Mouse (Mus musculus) mature B cell (primary cell): ENCODE results near the gene Gxylt2.

Source experiments
- in situ Hi-C: fragments of 300-500 bp; cut with MboI; formaldehyde crosslinking; loops from 2 replicates; pipeline ENCODE4 v1.14.3; 2019

The Gxylt2 gene

DNA sequence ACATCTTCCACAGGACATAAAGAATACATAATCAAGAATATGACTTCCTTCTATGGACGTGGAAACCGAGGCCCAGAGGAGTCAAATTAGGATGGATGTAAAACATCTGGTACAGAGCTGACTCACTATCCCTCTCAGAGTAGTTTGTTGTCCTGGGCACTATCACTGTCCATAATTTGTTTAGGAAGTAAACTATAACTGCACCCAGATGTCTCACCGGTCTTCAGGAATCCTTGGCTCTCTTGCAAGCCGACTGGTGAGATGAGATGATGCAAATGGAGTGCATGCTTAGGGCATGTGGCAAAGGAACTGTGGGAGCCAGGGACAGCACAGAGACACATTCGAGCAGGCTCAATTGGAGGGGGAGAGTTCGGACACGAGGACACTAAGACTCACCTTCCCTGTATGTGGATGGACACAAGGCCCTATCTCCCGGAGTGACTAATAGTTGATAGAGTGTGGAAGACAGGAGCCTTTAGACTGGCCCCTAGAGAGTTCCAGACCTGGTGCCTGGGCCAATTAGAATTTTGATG is 10.8 kb downstream of the Gxylt2 start:
- in situ Hi-C loops, result no loop called here

GRCm38 (mm10) chr6:100716152-100716551 is 11.6 kb downstream of the Gxylt2 start:
- in situ Hi-C loops, result no loop called here

- in situ Hi-C loops, result no loop called here
Measured at GRCm38 (mm10) chr6:100716817-100717216, 12.3 kb downstream of the Gxylt2 start.

DNA sequence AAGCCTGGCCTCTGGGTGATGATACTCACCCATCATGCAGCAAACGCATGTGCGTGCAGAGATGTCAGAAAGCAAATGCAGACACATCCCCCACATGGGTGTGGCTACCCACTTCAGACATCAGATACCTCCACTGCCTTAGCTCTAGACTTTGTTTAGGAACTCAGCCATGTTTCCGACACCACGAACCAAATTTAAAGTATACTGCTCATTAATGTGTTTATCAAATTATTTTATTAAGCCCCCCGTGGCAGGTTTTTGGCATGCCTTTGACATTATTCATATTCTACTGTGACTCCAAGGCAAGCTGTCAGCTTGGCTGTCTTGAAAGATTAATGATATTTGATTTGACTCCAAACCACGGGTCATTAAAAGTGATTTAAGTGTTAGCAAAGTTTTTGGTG is 15.6 kb downstream of the Gxylt2 start:
- in situ Hi-C loops, result no loop called here

- in situ Hi-C loops, result no loop called here
Measured at GRCm38 (mm10) chr6:100720882-100721721, 16.6 kb downstream of the Gxylt2 start.

DNA sequence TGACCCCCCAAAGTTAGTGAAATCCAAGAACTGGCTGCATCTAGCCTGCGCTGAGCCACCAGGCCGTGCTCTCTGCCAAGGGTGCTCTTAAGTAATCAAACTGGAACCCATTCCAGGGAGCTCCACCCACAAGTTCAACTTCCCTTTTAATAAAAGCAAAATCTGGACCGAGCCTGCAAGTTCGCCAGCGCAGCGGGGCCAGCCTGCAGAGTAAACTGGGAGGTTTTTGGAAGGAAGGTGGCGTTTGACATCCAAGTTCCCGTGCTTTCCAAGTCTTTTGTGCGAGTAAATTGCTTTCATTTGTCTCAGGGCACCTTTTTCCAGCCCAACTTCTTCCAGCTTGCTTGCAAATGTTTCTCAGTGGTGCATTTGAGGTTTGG is 27.5 kb downstream of the Gxylt2 start:
- in situ Hi-C loops, result no loop called here

- in situ Hi-C loops, result no loop called here
Measured at GRCm38 (mm10) chr6:100732376-100733021, 28.0 kb downstream of the Gxylt2 start.

DNA sequence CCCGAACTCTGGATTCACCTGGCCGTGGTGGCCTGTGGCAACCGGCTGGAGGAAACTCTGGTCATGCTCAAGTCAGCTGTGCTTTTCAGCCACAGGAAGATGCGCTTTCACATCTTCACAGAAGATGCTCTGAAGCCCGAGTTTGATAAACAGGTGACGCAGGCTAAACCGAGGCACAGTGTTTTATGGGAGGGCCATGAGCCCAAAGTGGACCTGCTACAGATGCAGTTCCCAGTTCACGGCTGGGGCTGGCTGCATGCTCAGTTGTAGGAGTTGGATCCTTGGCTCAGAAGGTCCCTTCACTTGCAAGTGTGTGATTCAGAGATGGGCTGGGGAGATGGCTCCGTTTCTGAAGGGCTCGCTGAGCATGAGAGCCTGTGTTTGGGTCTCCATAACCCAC is 28.7 kb downstream of the Gxylt2 start:
- in situ Hi-C loops, result no loop called here

DNA sequence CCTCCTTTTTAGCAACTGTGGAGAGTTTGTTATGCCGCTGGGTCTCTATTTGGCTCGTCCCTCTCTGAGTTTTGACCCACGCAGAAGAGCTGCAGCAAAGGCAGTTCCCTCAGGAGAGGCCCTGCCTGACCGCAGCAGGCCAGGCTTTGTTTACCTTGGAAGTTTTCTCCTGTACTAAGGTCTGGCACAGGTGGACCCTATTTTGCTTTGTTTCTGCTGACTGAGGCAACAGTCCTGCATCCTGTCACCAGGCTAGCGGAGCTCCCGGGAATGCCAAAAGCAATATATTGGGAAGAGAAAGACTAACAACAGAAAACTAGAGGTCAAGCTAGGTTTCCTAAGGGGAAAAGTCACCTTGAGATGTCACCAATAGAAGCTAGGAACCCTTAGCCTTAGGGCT is 29.8 kb downstream of the Gxylt2 start:
- in situ Hi-C loops, result no loop called here

GRCm38 (mm10) chr6:100758431-100759208 is 54.1 kb downstream of the Gxylt2 start:
- in situ Hi-C loops, result no loop called here

DNA sequence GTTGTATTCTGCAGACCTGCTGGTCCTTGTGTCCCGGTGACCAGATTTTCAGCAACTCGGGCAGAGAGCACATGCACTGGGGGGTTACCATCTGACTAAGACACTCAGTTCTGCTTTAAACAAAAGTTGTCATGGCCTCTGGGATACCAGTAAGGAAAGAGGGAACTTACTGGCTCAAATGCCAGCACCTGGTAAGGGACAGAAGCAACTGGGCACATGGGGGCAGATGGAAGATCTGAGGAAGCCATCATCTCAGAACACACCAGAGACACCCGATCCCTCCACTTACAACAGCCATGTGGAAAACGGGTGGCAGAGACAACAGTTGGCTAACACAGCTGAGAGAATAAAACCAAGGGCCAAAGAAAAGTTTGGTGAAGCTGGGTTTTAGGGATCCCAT is 63.2 kb downstream of the Gxylt2 start:
- in situ Hi-C loops, result no loop called here

DNA sequence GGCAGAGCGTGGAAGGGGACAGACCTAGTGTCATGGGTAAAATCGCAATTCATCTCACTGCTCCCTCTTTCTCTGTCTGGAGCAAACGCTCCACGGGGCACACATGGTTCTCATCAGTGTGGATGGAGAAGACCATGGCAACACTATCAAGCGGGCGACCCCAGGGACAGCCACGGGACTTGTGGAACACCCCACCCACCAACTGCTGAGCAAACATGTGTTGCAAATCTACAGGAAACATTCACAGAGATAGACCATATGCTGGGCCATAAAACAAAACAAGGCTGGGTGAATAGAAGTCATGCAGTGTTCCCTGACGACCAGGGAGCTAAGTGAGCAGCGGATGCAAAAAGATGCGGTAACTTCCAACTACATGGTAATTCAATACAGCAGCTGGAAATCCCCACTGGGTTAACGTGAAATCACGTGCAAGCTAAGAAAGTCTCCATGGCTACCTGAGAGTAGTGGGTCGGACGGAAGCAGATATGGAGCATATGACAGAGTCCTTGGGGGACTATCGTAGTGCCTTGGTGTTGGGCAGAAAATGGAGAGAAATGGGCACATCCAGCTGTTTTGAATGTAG is 71.5 kb downstream of the Gxylt2 start:
- in situ Hi-C loops, result no loop called here

DNA sequence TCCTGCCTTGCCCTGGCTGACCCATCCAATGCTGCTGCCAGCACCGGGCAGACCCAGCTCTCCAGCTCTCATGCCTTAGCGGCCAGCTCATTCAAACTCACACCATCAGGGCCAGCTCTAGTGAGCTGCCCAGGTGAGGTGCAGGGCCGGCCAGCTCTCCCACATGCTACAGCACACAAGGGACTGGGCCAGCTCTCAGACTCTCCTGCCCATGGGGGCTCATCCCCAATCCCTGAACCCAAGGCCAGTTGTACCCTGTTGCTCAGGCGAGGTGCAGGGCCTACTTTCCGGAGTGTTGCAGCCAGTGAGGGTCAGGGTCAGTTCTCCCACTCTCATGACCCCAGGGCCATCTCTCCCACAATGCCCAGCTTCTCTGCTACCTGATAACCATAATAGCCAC is 74.1 kb downstream of the Gxylt2 start:
- in situ Hi-C loops, result no loop called here

- in situ Hi-C loops, result no loop called here
Measured at GRCm38 (mm10) chr6:100780421-100780820, 75.9 kb downstream of the Gxylt2 start.

GRCm38 (mm10) chr6:100781644-100782043 is 77.1 kb downstream of the Gxylt2 start:
- in situ Hi-C loops, result no loop called here

DNA sequence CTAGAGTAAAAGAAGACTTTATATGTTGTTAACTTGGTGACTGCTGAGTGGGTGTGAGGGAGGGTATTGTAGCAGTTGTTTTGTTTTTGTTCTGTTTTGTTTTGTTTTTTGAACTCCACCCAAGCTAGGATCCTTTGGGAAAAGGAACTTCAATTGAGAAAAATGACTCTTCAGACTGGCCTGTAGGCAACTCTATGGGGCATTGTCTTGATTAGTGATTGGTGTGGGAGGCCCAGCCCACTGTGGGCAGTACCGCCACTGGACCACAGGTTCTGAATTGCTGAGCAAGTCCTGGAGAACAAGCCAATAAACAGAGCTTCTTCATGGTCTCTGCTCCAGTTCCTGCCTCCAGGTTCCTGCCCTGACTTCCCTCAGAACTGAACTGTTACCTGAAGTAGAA is 83.2 kb downstream of the Gxylt2 start:
- in situ Hi-C loops, result no loop called here

DNA sequence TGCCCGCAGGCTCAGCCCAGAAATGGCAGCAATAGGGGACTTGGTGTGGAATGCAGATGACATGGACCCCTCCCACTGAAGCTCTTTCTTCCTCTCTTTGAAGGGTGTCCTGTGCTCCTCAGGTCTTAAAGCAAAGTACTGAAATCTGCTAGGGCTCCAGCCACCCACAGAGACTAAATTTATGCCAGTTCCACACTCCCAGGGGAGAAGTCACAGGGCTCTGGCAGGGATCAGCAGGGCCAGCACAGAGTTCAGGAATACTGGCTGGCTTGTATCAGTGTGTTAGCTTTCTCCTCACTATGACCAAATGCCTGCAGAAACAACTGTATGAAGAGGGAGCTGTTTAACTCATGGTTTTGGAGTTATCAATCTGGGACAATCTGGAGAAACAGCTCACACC is 84.6 kb downstream of the Gxylt2 start:
- in situ Hi-C loops, result no loop called here

DNA sequence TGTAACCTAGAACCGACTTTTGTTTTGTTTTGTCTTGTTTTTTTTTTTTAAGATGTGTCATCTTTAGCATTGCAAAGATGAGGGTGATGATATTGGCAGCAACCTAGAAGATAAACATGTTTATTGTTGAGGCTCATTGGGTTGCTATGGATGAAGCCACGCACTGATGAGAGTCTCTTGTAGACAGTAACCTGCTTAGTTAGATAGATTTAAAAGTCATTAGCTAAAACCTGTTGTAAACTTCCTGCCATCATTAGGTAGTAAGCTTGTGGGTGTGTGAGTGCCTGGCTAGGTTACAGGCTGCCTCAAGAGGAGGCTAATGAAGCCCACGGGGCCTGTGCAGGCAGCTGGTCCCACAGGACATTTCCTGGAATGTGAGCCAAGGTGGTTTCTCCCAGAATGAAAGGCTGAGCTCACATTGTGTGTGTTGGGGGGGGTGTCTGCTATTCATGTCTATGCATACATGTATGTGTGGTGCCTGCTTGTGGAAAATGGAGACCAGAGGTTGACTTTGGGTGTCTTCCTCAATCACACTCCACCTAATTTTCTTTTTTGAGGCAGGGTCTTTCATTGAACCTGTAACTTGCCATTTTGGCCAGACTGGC is 87.6 kb downstream of the Gxylt2 start:
- in situ Hi-C loops, result no loop called here

GRCm38 (mm10) chr6:100792973-100793769 is 88.6 kb downstream of the Gxylt2 start:
- in situ Hi-C loops, result no loop called here

- in situ Hi-C loops, result no loop called here
Measured at GRCm38 (mm10) chr6:100795797-100796196, 91.3 kb downstream of the Gxylt2 start.

- in situ Hi-C loops, result no loop called here
Measured at GRCm38 (mm10) chr6:100799290-100799689, 94.8 kb downstream of the Gxylt2 start.
